Mouse (Mus musculus) layer of hippocampus, adult 9-10 months (tissue): ENCODE measurements at regions not wholly inside any gene's neighbourhood (a gene's known extent, or its start where the extent isn't known, plus 50 kb on each side); places are given as distances from the start of the nearest gene placed in this dataset.

Source experiments
- DNase-seq: peaks from one replicate; pipeline ENCODE4 v3.0.0; 2022; ENCODE audit warnings: low spot score

DNA sequence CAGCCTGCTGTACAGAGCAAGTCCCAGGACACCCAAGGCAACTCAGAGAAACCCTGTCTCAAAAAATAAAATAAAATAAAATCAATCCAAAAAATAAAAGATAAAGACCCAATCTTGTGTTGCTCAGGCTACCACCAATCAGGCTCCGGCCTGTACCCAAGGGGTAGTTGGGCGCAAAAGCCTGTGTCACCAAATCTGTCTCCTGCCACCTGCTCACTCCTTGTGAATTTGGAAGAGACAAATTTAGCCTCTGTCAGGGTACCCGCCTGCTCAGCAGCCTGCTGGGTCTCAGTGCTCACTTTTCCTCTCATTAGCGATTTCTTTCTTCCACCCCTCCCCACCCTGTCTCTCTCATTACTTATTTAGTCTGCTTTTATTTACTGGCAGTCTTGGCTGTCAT lies 54.6 kb downstream of the Sox4 start:
- DNase-seq, result no peak

DNA sequence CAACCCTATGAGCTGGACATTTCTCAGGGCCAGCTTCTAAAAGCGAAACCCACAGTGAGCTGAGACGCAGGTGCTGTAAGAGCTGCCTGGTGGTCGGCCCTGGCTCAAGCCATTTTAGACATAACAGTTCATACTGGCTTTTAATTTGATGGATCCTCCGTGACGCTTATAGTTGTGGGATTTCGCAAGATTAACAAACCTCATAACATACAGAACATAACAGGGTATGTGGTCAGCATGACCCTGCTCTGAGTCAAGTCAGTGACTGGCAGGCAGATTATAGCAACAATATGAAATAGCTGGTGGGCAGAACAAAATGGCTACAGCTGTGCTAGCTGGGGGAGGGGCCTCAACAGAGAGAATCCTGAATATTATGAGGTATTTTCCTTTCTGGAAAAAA lies 60.6 kb downstream of the Sox4 start:
- DNase-seq, result no peak

DNA sequence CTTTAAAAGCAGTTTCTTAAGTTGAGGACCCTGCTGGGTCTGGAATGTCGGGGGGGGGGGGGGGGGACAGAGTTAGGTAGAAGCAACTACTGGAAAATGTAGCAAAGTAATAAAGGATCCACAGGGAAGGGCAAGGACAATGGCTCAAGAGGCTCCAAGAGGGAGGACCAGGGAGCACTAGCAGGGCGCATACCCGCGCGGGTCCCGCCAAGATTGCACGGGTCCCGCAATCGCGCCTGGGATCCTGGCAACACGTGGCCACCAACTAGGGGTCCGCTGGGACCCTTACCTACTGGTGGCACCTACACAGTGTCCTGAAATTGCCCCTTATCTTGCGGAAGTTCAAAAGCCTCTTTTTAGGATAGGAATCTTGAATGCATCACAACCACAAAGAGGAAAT lies 66.4 kb downstream of the Sox4 start:
- no peak for DNase-seq

DNA sequence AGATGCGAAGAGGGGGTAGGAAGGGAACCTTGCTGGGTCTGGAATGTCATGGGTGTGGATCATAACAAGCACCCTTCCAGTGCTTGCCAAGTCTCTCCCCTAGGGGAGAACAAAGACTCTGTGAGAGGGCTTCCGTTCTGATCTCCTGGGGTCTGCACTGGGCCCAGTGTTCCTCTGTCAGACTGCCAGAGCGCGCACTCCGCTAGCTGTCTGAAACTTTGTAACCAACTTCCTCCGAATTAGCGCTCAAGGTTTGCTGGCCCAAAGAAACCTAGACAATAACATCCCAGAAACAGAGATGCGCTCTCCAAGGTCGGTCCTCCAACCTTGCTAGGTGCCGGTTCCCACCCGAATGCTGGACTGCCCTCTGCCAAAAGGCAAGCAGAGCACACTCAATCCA lies 66.8 kb downstream of the Sox4 start:
- DNase-seq, result no peak

DNA sequence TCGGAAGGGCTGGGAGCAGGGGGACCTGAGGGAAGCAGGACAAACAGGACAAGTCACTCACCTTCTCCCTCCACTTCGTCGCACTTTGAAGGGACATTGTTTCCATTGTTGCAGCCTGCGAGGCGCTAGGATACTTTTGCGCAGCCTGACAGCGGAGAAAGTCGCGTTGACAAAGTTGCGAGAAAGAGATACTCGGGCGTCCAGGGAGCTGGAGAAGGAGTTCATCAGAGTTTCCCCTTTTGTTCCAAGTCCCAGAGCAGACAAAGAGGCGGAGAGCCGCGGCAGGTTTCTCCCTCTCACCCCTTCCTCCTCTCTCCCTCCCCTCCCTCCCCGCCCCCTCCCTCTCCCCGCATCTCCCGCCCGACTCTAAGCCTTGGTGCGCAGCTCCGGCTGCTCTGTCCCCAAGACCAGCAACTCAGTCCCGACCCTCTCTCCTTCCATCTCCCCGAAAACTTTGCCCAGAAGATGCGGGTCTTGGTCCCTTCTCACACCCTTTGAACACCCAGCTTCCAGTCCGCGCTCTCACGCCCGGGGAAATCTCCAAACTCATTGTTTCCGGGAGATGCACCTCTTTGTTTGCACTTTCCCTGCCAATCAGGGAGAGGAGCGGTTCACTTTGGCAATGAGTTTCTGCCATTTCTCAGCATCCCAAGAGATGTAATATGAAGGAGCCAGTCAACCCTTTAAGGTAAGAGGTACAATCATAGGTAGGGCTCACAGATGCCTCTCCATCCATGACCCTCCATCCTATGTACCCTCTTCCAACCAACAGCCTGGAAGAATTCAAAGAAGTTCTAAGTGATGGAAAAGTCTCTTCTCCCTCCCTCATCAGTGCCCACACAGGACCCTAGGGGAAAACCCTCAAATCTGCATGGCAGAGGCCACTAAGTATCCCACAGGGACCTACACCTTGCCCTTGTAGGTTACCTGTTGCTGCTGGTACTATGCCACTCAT lies 68.2 kb downstream of the Sox4 start:
- DNase-seq, result no peak

DNA sequence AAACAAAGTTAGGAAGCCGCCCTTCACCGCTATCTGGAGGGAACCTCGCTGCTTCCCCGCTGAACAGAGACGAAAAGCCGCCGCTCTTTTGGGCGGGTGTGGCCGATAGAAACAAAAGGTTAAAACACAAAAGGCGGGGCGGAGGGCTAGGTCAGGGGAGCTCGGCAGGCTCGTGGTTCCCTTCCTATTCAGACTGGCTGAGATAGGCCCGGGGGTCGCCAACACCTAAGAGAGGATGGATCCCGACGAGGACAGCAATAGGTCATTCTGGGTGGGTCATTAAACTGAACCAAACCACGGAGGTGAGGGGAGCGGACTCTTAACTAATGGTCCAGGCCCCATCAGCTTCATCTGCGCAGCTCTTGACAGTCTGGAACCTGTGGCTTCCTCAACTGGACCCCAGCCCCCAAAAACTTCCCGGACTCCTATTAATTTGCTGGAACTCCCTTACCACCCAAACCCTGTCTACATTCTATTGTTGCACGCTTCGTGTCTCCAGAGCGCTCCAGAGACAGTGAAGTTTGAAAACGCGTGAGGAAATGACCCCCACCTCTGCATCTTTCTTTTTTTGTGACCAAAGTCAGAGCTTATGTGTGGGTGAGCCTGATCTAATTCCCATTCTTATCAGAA lies 69.2 kb downstream of the Sox4 start:
- DNase-seq, result no peak

DNA sequence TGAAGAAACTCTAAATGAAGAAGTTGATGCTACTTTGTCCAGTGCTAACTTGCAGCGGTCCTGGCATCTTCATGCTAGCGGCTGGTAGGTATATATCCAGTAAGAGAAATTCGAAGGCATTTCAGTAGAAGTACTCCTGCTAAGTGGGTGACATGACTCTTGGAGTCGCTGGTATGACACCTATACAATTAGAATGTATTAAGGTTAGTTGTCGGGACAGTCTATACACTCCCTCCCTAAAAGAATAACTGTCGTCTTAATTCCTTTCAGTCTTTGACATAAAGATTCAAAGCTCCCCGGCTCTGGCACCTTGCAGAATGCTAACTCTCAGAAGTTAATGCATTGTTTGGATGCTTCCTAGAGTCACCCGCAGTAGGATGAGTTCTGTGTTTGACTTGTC lies 70.1 kb downstream of the Sox4 start:
- no peak for DNase-seq

DNA sequence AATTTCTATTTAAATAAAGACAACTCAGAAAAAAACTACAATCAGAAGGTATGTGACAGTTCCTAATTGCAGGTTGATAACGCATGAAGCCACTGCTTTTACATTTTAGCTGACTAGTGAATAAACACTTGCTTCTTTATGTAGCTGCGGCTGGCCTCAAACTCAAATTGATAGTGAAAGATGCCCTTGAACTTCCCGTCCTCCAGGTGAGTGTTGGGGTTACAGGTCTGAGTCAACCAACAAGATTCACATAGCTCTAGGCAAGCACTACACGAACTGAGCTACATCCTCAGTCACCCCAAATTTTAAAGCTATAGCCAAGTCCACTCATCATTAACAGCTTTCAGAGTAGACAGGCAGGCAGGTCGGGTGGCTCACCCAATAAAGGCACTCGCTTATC lies 72.6 kb downstream of the Sox4 start:
- no peak for DNase-seq

DNA sequence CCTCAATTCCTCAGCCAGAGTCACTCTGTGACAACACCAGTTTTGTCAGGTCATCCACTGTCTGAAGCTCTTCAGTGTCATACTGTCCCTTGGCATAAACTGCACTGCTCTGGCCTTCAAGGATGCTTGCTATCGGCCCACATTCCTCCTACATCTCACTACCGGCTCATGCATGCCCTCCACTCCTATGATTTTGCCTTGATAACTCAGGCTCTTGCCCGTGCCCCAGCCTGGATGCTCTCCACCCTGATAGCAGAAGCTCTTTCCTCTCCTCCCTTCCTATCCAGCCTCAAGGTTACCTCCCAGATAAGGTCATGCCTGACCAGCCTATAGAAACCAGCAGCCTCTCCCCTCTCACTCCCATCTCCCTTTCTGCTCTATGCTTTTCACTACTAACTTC lies 74.8 kb downstream of the Sox4 start:
- DNase-seq, result no peak

DNA sequence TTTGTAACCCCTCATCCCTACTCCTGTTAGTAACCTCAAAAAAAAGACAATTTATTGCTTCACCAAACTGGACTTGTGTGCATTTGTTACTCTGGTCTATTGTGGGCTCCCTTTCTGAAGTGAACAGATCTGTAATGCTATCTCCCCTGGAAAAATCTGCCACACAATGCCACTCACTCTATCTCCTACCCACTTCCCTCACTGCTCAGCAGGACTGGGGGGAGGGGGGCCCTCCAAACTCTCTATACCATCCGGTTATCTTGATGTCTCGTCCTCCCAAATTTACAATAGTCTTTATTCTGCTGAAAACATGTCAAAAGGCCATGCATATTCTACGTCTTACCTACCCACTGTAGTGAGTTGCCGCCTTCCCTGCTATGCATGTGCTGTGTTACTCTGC lies 76.7 kb downstream of the Sox4 start:
- no peak for DNase-seq

DNA sequence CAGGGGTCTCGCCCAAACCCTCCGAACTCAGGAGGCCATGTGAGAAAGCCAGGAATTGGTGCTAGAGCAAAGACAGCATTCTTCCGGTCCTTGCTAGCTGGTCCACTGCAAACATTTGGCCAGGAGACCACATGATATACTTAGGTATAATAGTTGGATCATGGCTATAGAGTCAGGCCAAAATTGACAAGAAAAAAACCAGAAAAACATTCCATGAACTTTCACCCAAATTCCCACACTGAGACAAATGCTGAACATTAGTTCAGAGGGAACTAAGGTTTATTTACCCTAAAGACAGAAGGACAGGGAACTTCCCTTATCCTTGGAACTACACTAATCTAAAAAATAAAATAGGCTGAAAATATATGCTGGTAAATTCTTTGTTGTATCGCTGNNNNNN lies 82.8 kb downstream of the Sox4 start:
- DNase-seq, result no peak

DNA sequence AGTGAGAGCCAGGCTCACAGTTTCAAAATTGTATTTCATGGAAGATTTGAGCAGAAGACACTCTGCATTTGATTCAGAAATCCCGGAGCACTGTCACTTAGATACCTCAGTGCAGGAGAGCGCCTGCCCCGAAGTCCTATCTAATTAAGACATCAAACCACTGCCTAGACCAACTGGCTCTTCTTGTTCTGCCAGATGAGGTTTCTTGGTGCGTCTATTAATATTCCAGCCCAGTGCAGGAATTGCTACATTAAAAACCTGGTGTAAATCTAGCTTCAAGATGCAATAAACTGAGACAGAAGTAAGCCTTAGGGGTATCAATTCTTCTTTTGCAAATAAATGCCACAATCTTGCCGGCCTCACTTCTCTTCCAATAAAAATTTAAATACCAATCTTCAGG lies 86.3 kb downstream of the Sox4 start:
- DNase-seq, result no peak

DNA sequence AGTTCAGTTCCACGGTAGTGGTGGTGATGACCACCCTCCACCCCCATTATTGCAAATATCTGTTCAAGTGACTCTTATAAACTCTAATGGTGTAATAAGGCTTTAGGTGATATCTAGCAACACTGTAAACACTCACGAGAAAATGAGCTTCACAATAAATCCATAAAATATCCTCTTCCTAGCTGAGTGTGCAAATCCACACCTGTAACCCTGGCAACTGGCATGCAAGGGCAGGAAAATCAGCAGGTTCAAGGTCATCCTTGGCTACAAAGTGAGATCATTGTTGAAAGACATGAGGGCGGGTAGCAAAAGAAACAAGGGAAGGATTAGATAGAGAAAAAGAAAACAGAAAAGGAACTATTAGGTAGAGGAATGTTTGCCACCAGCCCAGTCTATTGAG lies 86.8 kb downstream of the Sox4 start:
- no peak for DNase-seq

DNA sequence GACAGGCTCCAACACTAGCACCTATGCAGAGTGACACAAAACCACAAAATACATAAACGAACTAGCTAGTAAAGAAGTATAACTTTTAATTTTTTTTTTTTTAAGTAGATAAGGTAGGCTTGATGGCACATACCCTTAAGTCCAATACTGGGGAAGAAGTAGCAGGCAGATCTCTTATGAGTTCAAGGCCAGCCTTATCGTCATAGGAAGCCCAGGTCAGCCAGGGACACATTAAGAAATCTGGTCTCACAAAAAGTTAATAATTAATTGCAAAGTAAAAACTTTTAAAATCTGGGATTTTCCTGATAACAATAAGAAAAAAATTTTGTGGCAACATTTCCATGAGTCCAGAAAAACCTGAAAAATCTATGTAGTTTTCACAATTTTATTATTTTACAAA lies 92.9 kb downstream of the Sox4 start:
- DNase-seq, result no peak

DNA sequence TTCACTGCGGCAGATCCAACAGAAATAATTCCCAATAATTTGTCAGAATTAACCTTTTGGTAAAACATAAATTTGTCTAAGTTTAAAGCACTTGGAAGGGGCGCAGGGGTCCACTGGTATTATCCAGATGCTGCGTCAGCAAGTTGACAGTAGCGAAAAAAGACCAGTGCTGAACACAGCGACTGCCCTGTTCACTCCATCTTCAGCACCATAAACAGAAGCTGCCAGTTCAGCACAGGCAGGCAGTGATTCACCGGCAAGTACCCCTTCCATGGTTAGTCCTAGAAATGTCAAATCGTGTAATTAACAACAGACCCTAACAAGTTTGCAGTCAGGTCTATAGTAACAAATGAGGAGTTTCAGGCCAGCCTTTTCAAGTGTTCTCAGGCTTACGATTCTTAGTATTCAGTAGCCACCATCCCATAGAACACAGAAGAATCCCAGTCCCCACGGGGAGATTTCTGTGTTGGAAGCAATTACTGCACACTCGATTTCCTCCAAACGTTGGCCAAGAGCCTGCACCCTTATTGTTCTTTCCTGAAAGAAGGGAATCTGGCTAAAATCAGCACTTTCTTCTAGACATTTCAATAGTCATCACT lies 93.6 kb downstream of the Sox4 start:
- DNase-seq, result no peak

DNA sequence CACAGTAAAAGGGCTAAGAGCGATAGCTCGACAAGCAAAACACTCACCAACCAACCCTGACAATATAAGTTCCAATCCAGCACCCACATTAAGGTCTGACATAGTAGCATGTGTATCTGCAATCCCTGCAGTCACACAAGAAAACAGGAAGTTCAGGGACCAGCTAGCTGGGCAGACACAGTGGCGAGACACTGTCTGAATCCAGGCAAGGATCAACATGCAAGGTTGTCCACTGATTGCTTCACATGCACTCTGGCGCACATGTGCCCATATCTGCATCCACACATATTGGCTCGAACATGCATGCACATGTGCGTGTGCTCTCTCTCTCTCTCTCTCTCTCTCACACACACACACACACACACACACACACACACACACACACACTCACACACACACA lies 95.5 kb downstream of the Sox4 start:
- no peak for DNase-seq

DNA sequence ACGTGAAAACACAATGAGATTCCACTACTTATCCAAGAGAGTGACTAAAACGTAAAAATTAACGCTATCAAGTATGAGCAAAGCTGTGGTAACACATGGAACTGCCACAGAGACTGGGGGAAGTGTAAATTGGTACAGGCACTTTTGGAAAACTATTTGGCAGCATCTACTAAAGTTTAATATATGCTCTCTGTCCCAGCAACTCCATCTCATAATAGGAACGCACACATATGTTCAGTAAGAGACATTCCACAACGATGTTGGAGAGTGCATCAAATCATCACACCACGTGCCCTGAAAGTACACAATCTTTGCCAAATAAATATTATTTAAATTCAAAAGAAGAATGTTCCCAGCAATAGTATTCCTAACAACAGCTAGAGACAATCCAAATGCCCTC lies 96.3 kb downstream of the Sox4 start:
- no peak for DNase-seq

DNA sequence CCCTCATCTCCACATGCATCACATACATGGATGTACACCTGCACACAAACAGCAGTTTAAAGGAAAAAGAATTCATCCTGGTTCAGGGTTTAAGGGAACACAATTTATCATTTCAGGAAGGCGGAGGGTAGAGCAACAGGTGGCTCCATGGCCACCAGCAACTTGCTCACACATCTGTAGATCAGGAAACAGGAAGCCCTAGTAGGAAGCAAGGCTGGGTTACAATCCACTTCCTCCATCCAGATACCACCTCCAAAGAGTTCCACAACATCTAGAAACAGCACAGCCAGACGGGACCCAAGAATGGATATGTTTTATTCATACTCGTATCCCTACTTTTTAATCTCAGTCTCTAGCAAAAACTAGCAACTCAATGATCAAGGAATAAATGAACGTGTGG lies 97.0 kb downstream of the Sox4 start:
- DNase-seq, result no peak

DNA sequence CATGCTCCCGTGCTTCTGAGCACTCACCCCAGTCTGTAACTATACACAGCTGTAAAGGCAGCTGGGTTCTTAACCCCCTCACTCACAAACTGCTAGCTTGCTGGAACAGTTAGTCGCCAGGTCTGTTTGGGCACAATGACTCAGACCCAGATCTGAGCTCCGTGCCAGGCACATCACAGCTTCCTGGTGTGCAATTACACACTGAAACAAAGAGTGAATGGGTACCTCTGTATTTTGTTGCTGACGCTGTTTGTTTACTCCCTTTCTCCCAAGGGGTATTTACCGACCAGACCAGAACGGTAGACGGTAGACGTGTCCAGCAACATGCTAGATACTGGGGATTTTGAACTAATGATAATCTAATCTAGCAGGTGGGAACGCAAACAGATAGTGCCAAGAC lies 99.3 kb downstream of the Sox4 start:
- no peak for DNase-seq

DNA sequence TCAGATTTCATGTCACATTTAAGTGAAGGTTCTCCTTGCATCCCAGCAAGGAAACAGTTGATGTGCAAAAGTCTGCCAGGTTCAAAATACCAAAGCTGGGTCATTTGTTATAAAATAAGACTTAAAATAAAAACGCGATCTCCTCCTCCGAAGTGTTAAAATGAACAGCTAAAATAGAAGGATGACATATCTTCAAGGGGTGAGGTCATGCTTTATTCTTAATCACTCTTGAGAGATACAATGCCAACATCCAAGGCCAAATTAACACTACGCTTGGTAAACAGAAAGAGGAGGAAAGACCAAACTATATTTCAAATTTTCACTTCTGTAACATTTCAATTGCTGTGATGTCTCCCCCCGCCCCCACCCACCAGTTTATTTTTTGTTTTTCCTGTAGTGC lies 105.2 kb downstream of the Sox4 start:
- DNase-seq, result no peak

DNA sequence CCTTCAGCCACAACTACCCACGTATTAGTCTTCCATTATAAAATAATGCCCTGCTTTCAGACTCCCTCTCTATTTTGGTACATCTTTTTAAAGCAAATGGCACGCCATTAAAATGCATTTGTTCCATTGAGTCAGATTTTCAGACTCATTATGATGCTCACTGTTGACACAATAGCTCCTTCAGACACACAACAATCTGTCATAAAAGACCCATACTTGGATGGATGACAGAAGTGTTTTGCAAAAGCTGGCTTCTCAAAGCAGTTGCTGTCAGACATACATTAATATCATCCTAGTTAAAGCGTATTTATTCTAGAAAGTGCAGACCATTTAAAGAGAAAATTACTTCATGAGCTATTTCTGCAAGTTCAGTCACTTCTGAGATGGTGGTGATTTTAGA lies 106.0 kb downstream of the Sox4 start:
- DNase-seq, result no peak

DNA sequence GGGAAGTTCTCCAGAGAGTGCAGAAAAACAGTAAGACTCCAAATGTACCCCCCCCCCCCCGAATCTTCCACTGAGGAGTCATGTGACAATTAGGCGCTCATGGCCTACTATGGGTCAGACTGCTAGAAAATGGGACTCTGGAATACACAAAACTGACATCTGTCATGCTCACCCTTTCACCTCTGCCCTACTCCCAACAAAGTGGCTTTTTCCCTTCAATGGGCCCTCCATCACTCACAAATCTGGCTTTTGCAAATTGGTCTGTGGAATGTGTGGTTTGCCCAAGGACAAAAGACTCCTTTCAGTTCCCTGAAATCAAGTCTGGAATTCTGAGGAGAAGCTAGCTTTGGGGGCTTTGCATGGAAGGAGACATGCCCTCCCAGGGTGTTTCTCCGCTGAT lies 109.0 kb downstream of the Sox4 start:
- DNase-seq, result no peak

DNA sequence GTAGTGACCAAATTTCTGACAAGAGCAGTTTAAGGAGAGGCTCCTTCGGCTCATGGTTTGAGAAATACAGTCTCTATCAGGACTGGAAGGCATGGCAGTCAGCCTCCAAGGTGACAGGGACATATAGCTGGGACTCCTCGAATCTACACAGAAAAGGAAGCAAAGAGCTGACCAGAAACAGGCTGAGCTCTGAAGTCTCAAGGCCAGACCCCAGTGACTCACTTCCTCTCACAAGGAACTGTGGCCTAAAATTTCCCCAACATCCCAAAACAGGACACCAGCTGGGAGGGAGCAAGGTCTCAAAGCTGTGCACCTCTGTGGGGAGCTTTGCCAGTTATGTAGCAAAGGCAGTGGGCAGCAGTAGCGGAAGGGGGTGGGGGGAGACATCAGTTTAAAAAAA lies 110.7 kb downstream of the Sox4 start:
- no peak for DNase-seq
